Mouse (Mus musculus) brain, embryonic 14.5 days (tissue): ENCODE results near the gene Utp11. TPM values are rescaled to one million over a fixed set of nuclear protein-coding genes. Genes with fewer than 3 reads are reported as not detected.
"Not testable (repeated sequence)": the region's sequence is repeated elsewhere in the genome, so short reads cannot be mapped to it uniquely, and the experiment has no call there.

Experiments
- DNase-seq: peaks from one replicate; pipeline ENCODE4 v3.0.0-alpha.2; 2011; ENCODE audit warnings: low read depth
- CTCF ChIP-seq: fragments of 200-500 bp; IDR thresholded peaks from 2 replicates; pipeline ENCODE4 v1.5.1; 2012; ENCODE audit warnings: inconsistent platforms, mild to moderate bottlenecking, moderate library complexity, borderline replicate concordance; ENCODE audit not compliant: insufficient read depth, insufficient read length; ENCODE audit errors: extremely low read depth
- POLR2A ChIP-seq: fragments of 200-500 bp; IDR thresholded peaks from 2 replicates; pipeline ENCODE4 v1.6.1; 2012; ENCODE audit warnings: mild to moderate bottlenecking, inconsistent platforms, borderline replicate concordance; ENCODE audit not compliant: poor library complexity, insufficient read depth, insufficient read length, severe bottlenecking; ENCODE audit errors: extremely low read depth
- polyA plus RNA-seq: library from polyadenylated mRNA; depleted of rRNA; stranded (reverse); fragments of >200 nt; gene quantifications from 2 replicates; pipeline ENCODE4 v1.2.3, GENCODE M21; 2012

Utp11 gene
- polyA plus RNA-seq, 1 experiment = 22.4 TPM

GRCm38 (mm10) chr4:124710776-124711291 is 17.4 kb upstream of the Utp11 start:
- TF ChIP-seq CTCF (peak; percentile 64; the same call in 1 of the 2 replicates), POLR2A (no peak)
- peak; percentile 72 for DNase-seq

- DNase-seq = no peak
- TF ChIP-seq POLR2A (no peak), CTCF (no peak)
These were observed 16.6 kb upstream of the Utp11 start for GRCm38 (mm10) chr4:124709961-124710446.

GRCm38 (mm10) chr4:124708518-124709477 is 15.4 kb upstream of the Utp11 start:
- peak; percentile 74 for DNase-seq
- TF ChIP-seq POLR2A (no peak), CTCF (no peak)

- DNase-seq = not testable (repeated sequence)
These were observed 14.8 kb upstream of the Utp11 start for GRCm38 (mm10) chr4:124708200-124708517.

GRCm38 (mm10) chr4:124707381-124708199 is 14.2 kb upstream of the Utp11 start:
- DNase-seq = not testable (repeated sequence)

- DNase-seq = no peak
- TF ChIP-seq CTCF (no peak), POLR2A (no peak)
These were observed 12.4 kb upstream of the Utp11 start for GRCm38 (mm10) chr4:124705661-124706269.

GRCm38 (mm10) chr4:124704797-124705474 is 11.5 kb upstream of the Utp11 start:
- TF ChIP-seq POLR2A (no peak), CTCF (no peak)
- DNase-seq = peak; percentile 46

GRCm38 (mm10) chr4:124703881-124704796 is 10.7 kb upstream of the Utp11 start:
- DNase-seq = peak; percentile 74
- no peak for TF ChIP-seq CTCF

- DNase-seq = no peak
- no peak for TF ChIP-seq POLR2A
- no peak for TF ChIP-seq CTCF
These were observed 10.0 kb upstream of the Utp11 start for GRCm38 (mm10) chr4:124703406-124703805.

- DNase-seq = peak; percentile 74
- TF ChIP-seq POLR2A = no peak
These were observed 8.5 kb upstream of the Utp11 start for GRCm38 (mm10) chr4:124701916-124702315.
